Mouse (Mus musculus) ES-Bruce4 (cell line): ENCODE data around the gene Rps7. TPM values are rescaled to one million over a fixed set of nuclear protein-coding genes. Genes with fewer than 3 reads are reported as not detected.

Source experiments
- H3K27ac ChIP-seq: 2 replicates; pipeline ENCODE4 v1.5.1; 2012; ENCODE audit warnings: low read length, inconsistent platforms; ENCODE audit not compliant: insufficient read depth
- H3K27me3 ChIP-seq: 2 replicates; pipeline ENCODE4 v1.6.1; 2012; ENCODE audit warnings: mild to moderate bottlenecking, low read length, inconsistent platforms; ENCODE audit not compliant: control insufficient read depth, poor library complexity, insufficient read depth, severe bottlenecking
- H3K36me3 ChIP-seq: 2 replicates; pipeline ENCODE4 v1.6.1; 2012; ENCODE audit warnings: inconsistent platforms, mild to moderate bottlenecking, low read length, moderate library complexity; ENCODE audit not compliant: control insufficient read depth, poor library complexity, insufficient read depth, severe bottlenecking
- H3K4me1 ChIP-seq: one replicate; pipeline ENCODE4 v1.8.1; 2011; ENCODE audit warnings: low read length; ENCODE audit not compliant: control insufficient read depth, insufficient read depth
- H3K4me3 ChIP-seq: 2 replicates; pipeline ENCODE4 v1.5.1; 2011; ENCODE audit warnings: low read depth, mild to moderate bottlenecking, low read length
- H3K9ac ChIP-seq: 2 replicates; pipeline ENCODE4 v1.6.1; 2012; ENCODE audit warnings: low read depth, mild to moderate bottlenecking, inconsistent platforms; ENCODE audit not compliant: poor library complexity, severe bottlenecking
- H3K9me3 ChIP-seq: replicated peaks from 2 replicates; pipeline ENCODE4 v1.6.1; 2012; ENCODE audit warnings: mild to moderate bottlenecking, low read length, inconsistent platforms; ENCODE audit not compliant: control insufficient read depth, poor library complexity, insufficient read depth, severe bottlenecking
- CTCF ChIP-seq: IDR thresholded peaks from one replicate; pipeline ENCODE4 v1.8.1; 2011; ENCODE audit warnings: low read depth, low read length
- EP300 ChIP-seq: IDR thresholded peaks from 2 replicates; pipeline ENCODE4 v1.6.1; 2011; ENCODE audit warnings: low read depth, low read length; ENCODE audit not compliant: insufficient read depth
- POLR2A ChIP-seq: IDR thresholded peaks from one replicate; pipeline ENCODE4 v1.8.1; 2011; ENCODE audit warnings: low read length; ENCODE audit not compliant: insufficient read depth
- polyA plus RNA-seq: library from polyadenylated mRNA; stranded (reverse); fragments of >200 nt; gene quantifications from 2 replicates; pipeline ENCODE4 v1.2.4, GENCODE M21; 2011; ENCODE audit warnings: low read depth; ENCODE audit not compliant: missing spikeins, insufficient read depth, insufficient read length

Gene Rps7
- polyA plus RNA-seq, 1 experiment, result 1,139 TPM

GRCm38 (mm10) chr12:28596851-28597250 lies 38.9 kb downstream of the Rps7 start:
- peaks cover 2% of the 10 kb centered on the region for H3K4me1 ChIP-seq
- H3K9ac ChIP-seq, result no peak overlapping the region
- H3K4me3 ChIP-seq, result no peak overlapping the region
- H3K27ac ChIP-seq, result no peak overlapping the region
- no peaks in the 10 kb centered on the region for H3K36me3 ChIP-seq
- no peaks in the 10 kb centered on the region for H3K27me3 ChIP-seq
- TF ChIP-seq POLR2A, result no peak
- TF ChIP-seq EP300, result no peak
- TF ChIP-seq CTCF, result no peak
- no peaks in the 10 kb centered on the region for H3K9me3 ChIP-seq

- TF ChIP-seq EP300 (no peak), POLR2A (no peak), CTCF (no peak)
- H3K9ac ChIP-seq, result no peak overlapping the region
- no peaks in the 10 kb centered on the region for H3K27me3 ChIP-seq
- H3K4me1 ChIP-seq, result no peaks in the 10 kb centered on the region
- no peaks in the 10 kb centered on the region for H3K36me3 ChIP-seq
- no peak overlapping the region for H3K4me3 ChIP-seq
- H3K9me3 ChIP-seq, result no peaks in the 10 kb centered on the region
- no peak overlapping the region for H3K27ac ChIP-seq
Measured at GRCm38 (mm10) chr12:28590428-28590827, 45.3 kb downstream of the Rps7 start.

GRCm38 (mm10) chr12:28589090-28589868 lies 46.5 kb downstream of the Rps7 start:
- no peak overlapping the region for H3K4me3 ChIP-seq
- no peak overlapping the region for H3K27ac ChIP-seq
- H3K27me3 ChIP-seq, result no peaks in the 10 kb centered on the region
- no peak overlapping the region for H3K9ac ChIP-seq
- no peaks in the 10 kb centered on the region for H3K4me1 ChIP-seq
- H3K9me3 ChIP-seq, result no peaks in the 10 kb centered on the region
- no peaks in the 10 kb centered on the region for H3K36me3 ChIP-seq
- TF ChIP-seq POLR2A, result no peak
- TF ChIP-seq CTCF, result peak; percentile 88
- no peak for TF ChIP-seq EP300

GRCm38 (mm10) chr12:28587949-28588348 lies 47.8 kb downstream of the Rps7 start:
- no peak overlapping the region for H3K9ac ChIP-seq
- H3K27me3 ChIP-seq, result no peaks in the 10 kb centered on the region
- H3K27ac ChIP-seq, result no peak overlapping the region
- H3K36me3 ChIP-seq, result no peaks in the 10 kb centered on the region
- no peak for TF ChIP-seq EP300
- TF ChIP-seq POLR2A, result no peak
- no peak for TF ChIP-seq CTCF
- no peak overlapping the region for H3K4me3 ChIP-seq
- no peaks in the 10 kb centered on the region for H3K4me1 ChIP-seq
- no peaks in the 10 kb centered on the region for H3K9me3 ChIP-seq

- Histone ChIP-seq H3K4me3 (no peak overlapping the region), H3K27ac (no peak overlapping the region), H3K4me1 (no peaks in the 10 kb centered on the region), H3K27me3 (no peaks in the 10 kb centered on the region), H3K9me3 (no peaks in the 10 kb centered on the region), H3K9ac (no peak overlapping the region), H3K36me3 (no peaks in the 10 kb centered on the region)
- no peak for TF ChIP-seq POLR2A
- TF ChIP-seq EP300, result no peak
- TF ChIP-seq CTCF, result no peak
Measured at GRCm38 (mm10) chr12:28584036-28584435, 51.7 kb downstream of the Rps7 start.

- Histone ChIP-seq H3K4me3 (no peak within 1 kb of the TSS), H3K27me3 (no peaks in the 10 kb centered on the region), H3K36me3 (no peaks in the 10 kb centered on the region), H3K9me3 (no peaks in the 10 kb centered on the region), H3K27ac (no peak within 1 kb of the TSS), H3K4me1 (no peaks in the 10 kb centered on the region), H3K9ac (no peak within 1 kb of the TSS)
- TF ChIP-seq CTCF (no peak), POLR2A (no peak), EP300 (no peak)
Measured at GRCm38 (mm10) chr12:28582423-28582822, 53.3 kb downstream of the Rps7 start, which contains the start of gene Allc. Allc (minus strand) TSS chr12:28582523.

Other genes with a start within 250 kb of the Rps7 start
- not detected in 2 replicates for gene Dcdc2c, start 83.6 kb downstream of the Rps7 start, polyA plus RNA-seq
- gene Allc, start 53.4 kb downstream of the Rps7 start, polyA plus RNA-seq, result not detected in 2 replicates
- not detected in 2 replicates for gene Colec11, start 12.6 kb downstream of the Rps7 start, polyA plus RNA-seq
- gene Rnaseh1, start 13.6 kb upstream of the Rps7 start, polyA plus RNA-seq, result 31.1 and 37.0 TPM in 2 replicates
- 54.2 and 59.0 TPM in 2 replicates for gene Adi1, start 39.3 kb upstream of the Rps7 start, polyA plus RNA-seq
- gene Trappc12, start 114.5 kb upstream of the Rps7 start, polyA plus RNA-seq, result 27.4 and 29.6 TPM in 2 replicates
- gene Eipr1, start 115.8 kb upstream of the Rps7 start, polyA plus RNA-seq, result 18.4 and 24.2 TPM in 2 replicates